Mouse (Mus musculus): ENCODE results near the gene Dsn1. TPM values are rescaled to one million over a fixed set of nuclear protein-coding genes. Genes with fewer than 3 reads are reported as not detected.

The Dsn1 gene
- polyA plus RNA-seq (2015; fragmentation: Illumina TruSeq; extraction: RNeasy Lipid Tissue Mini Kit (QIAGEN cat#74804); ENCODE audit: insufficient read depth, low read depth, low replicate concordance): 0.52 TPM

DNA sequence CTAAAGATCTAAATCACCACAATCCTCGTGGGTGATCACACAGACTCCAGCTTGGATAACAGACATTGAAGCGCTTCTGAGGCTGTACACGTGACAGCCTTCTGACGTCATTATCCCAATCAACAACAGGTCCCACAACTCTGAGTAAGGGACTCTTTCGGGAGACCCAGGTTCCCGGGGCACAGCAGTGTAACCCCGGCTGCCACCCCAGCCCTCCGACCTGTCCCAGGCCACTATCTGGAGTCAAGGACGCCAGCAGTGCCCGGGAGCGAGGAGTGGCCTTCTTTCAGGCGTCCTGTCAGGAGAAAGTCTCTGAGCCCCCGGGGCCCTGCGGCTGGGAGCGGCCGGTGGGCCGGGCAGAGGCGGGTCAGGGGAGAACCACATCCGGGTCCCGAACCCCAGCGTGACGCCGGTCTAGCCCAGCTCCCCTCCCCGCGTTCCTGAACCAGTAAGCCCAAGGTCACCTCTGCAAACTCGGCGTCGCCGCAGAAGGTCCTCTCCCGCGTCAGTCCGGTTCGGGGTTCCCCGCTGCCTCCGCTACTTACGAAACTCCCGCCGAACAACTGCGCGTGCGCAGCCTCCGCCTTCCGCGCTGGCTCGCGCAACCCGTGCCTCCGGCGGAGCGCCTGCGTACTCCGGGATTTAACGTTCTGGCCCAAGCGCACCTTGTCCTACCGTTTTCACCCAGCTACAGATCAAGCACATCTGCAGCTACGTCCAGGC lies at the start of gene Dsn1:
Gene Dsn1, minus strand, starts transcription at position 644 of the 723 bp plus-strand sequence.

DNA sequence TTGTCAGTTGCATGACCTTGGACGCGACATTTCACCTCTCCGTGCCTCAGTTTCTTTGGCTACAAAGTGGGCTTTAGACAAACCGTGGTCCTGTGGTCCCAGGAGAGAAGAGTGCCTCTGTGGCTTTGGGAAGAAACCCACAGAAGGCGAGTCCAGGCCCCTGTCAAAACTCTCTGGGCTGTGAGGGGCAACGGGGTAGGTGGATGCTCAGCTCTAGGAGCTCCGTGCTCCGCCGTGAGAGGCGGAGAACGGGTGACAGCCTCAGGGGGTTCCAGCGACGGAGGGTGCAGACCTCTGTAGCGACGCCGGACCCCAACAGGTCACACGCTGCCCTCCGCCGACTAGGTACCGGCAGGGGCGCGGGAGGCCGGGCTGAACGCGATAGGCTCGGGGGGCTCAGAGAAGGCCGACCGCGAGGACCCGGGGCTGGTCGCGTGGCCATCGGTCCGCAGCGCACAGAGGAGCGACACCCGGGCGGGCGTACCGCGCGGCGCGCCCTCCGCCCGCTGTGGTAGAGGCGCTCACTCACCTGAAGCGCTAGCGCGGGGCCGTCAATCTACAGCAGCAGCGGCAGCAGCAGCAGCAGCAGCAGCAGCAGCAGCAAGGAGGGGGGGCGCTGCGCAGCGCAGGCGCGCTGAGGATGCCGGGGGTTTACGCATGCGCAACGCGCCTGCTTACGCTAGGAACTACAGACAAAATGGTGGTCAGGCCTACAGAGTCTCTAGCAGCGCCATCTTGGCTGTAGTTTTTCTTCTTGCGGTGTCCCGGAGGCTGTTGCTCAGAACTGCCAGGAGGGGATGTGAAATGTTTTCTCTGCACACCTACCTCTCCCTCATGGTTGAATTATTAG lies 15.3 kb downstream of the Dsn1 start, which contains the start of gene Ndrg3:
Gene Ndrg3, minus strand, starts transcription at position 587 of the 850 bp plus-strand sequence.

Other genes with a start within 250 kb of the Dsn1 start
- gene Myl9, start 231.7 kb downstream of the Dsn1 start, polyA plus RNA-seq (2015; fragmentation: Illumina TruSeq; extraction: RNeasy Lipid Tissue Mini Kit (QIAGEN cat#74804); ENCODE audit: insufficient read depth, low read depth, low replicate concordance): 73.9 TPM
- 0.79 TPM for gene Tgif2, start 167.1 kb downstream of the Dsn1 start, polyA plus RNA-seq (2015; fragmentation: Illumina TruSeq; extraction: RNeasy Lipid Tissue Mini Kit (QIAGEN cat#74804); ENCODE audit: insufficient read depth, low read depth, low replicate concordance)
- gene 4930518I15Rik, start 149.2 kb downstream of the Dsn1 start, polyA plus RNA-seq (2015; fragmentation: Illumina TruSeq; extraction: RNeasy Lipid Tissue Mini Kit (QIAGEN cat#74804); ENCODE audit: insufficient read depth, low read depth, low replicate concordance): not detected
- gene Rab5if, start 144.0 kb downstream of the Dsn1 start, polyA plus RNA-seq (2015; fragmentation: Illumina TruSeq; extraction: RNeasy Lipid Tissue Mini Kit (QIAGEN cat#74804); ENCODE audit: insufficient read depth, low read depth, low replicate concordance): 23.2 TPM
- gene Sla2, start 120.0 kb downstream of the Dsn1 start, polyA plus RNA-seq (2015; fragmentation: Illumina TruSeq; extraction: RNeasy Lipid Tissue Mini Kit (QIAGEN cat#74804); ENCODE audit: insufficient read depth, low read depth, low replicate concordance): not detected
- 12.7 TPM for gene Ndrg3, start 15.1 kb downstream of the Dsn1 start, polyA plus RNA-seq (2015; fragmentation: Illumina TruSeq; extraction: RNeasy Lipid Tissue Mini Kit (QIAGEN cat#74804); ENCODE audit: insufficient read depth, low read depth, low replicate concordance)
- gene Soga1, start 72.1 kb upstream of the Dsn1 start, polyA plus RNA-seq (2015; fragmentation: Illumina TruSeq; extraction: RNeasy Lipid Tissue Mini Kit (QIAGEN cat#74804); ENCODE audit: insufficient read depth, low read depth, low replicate concordance): 2.4 TPM
- gene Tldc2, start 79.9 kb upstream of the Dsn1 start, polyA plus RNA-seq (2015; fragmentation: Illumina TruSeq; extraction: RNeasy Lipid Tissue Mini Kit (QIAGEN cat#74804); ENCODE audit: insufficient read depth, low read depth, low replicate concordance): not detected
- 11.8 TPM for gene Samhd1, start 128.1 kb upstream of the Dsn1 start, polyA plus RNA-seq (2015; fragmentation: Illumina TruSeq; extraction: RNeasy Lipid Tissue Mini Kit (QIAGEN cat#74804); ENCODE audit: insufficient read depth, low read depth, low replicate concordance)
- 1.6 TPM for gene Rbl1, start 197.4 kb upstream of the Dsn1 start, polyA plus RNA-seq (2015; fragmentation: Illumina TruSeq; extraction: RNeasy Lipid Tissue Mini Kit (QIAGEN cat#74804); ENCODE audit: insufficient read depth, low read depth, low replicate concordance)